Mouse (Mus musculus) CH12.LX (cell line): ENCODE data around the gene Sec14l1. TPM values are rescaled to one million over a fixed set of nuclear protein-coding genes. Genes with fewer than 3 reads are reported as not detected.

Source experiments
- DNase-seq: peaks from one replicate; pipeline ENCODE4 v3.0.0-alpha.2; 2013; ENCODE audit errors: extremely low read depth
- H3K27ac ChIP-seq: 2 replicates; pipeline ENCODE4 v1.5.1; 2012; ENCODE audit warnings: low read depth, mild to moderate bottlenecking, control low read depth, moderate library complexity; ENCODE audit not compliant: insufficient read depth
- H3K27me3 ChIP-seq: replicated peaks from 2 replicates; pipeline ENCODE3; 2012; ENCODE audit warnings: inconsistent platforms
- H3K36me3 ChIP-seq, 2 experiments: replicated peaks in 1 of 2; 2 replicates each; pipeline versions ENCODE3 to v1.6.1; 2012; ENCODE audit warnings: inconsistent platforms in 1 of 2, low read length in 1 of 2, mild to moderate bottlenecking in 1 of 2, mixed read lengths in 1 of 2, moderate library complexity in 1 of 2; ENCODE audit not compliant: control insufficient read depth in 1 of 2, insufficient read depth in 1 of 2
- H3K4me1 ChIP-seq, 2 experiments: 2 replicates each; pipeline ENCODE4 v1.6.1; 2012; ENCODE audit warnings: inconsistent platforms in 1 of 2, moderate library complexity in 1 of 2; ENCODE audit not compliant: insufficient read depth in 2 of 2, control insufficient read depth in 1 of 2
- H3K4me2 ChIP-seq: 2 replicates; pipeline ENCODE4 v1.6.1; 2012; ENCODE audit warnings: low read depth, mild to moderate bottlenecking, control low read depth; ENCODE audit not compliant: poor library complexity, insufficient read depth, severe bottlenecking
- H3K4me3 ChIP-seq, 3 experiments: fragments of 150-350 bp in 1 of 3; sonication (generic) in 1 of 3; replicated peaks in 1 of 3; 2 replicates each; pipeline versions ENCODE3 to v1.5.1; 2011 to 2012; ENCODE audit warnings: low read depth in 2 of 3, low read length in 2 of 3, mild to moderate bottlenecking in 2 of 3, moderate library complexity in 2 of 3, control low read depth in 1 of 3, improper control_type of control experiment in 1 of 3, inconsistent platforms in 1 of 3, mixed read lengths in 1 of 3; ENCODE audit not compliant: poor library complexity in 1 of 3
- H3K79me2 ChIP-seq: replicated peaks from 2 replicates; pipeline ENCODE4 v1.6.1; 2012; ENCODE audit warnings: mild to moderate bottlenecking, moderate library complexity; ENCODE audit not compliant: control insufficient read depth, poor library complexity, insufficient read depth, severe bottlenecking; ENCODE audit errors: extremely low read depth
- H3K9ac ChIP-seq: 2 replicates; pipeline ENCODE4 v1.6.1; 2012; ENCODE audit warnings: low read depth, mild to moderate bottlenecking, control low read depth, moderate library complexity; ENCODE audit not compliant: insufficient read depth
- H3K9me3 ChIP-seq: replicated peaks from 2 replicates; pipeline ENCODE3; 2012; ENCODE audit warnings: low read length, inconsistent platforms, mixed read lengths
- BHLHE40 ChIP-seq: IDR thresholded peaks from 2 replicates; pipeline ENCODE4 v1.6.1; 2011; ENCODE audit warnings: mild to moderate bottlenecking, low read depth, low read length, improper control_type of control experiment
- CHD1 ChIP-seq: IDR thresholded peaks from 2 replicates; pipeline ENCODE4 v1.6.1; 2012; ENCODE audit warnings: low read depth, low read length, improper control_type of control experiment, inconsistent platforms
- CHD2 ChIP-seq: IDR thresholded peaks from 2 replicates; pipeline ENCODE4 v1.6.1; 2011; ENCODE audit warnings: low read length, improper control_type of control experiment
- CTCF ChIP-seq, 2 experiments: IDR thresholded peaks in 1 of 2; conservative IDR thresholded peaks in 1 of 2; 2 replicates each; pipeline ENCODE4 v1.5.1; 2011 to 2012; ENCODE audit warnings: low read depth in 2 of 2, low read length in 2 of 2, improper control_type of control experiment in 1 of 2, inconsistent platforms in 1 of 2, mild to moderate bottlenecking in 1 of 2, moderate library complexity in 1 of 2
- E2F4 ChIP-seq: IDR thresholded peaks from 2 replicates; pipeline ENCODE4 v1.6.1; 2011; ENCODE audit warnings: low read depth, low read length, improper control_type of control experiment; ENCODE audit not compliant: insufficient replicate concordance
- ELF1 ChIP-seq: IDR thresholded peaks from 2 replicates; pipeline ENCODE4 v1.6.1; 2014; ENCODE audit warnings: low read depth, mild to moderate bottlenecking, inconsistent platforms, low read length, improper control_type of control experiment
- EP300 ChIP-seq: IDR thresholded peaks from 2 replicates; pipeline ENCODE4 v1.6.1; 2011; ENCODE audit warnings: low read length, improper control_type of control experiment
- ETS1 ChIP-seq: conservative IDR thresholded peaks from 2 replicates; pipeline ENCODE4 v1.6.1; 2012; ENCODE audit warnings: low read depth, mild to moderate bottlenecking, inconsistent platforms, low read length, improper control_type of control experiment, moderate library complexity
- GABPA ChIP-seq: IDR thresholded peaks from 2 replicates; pipeline ENCODE4 v1.6.1; 2012; ENCODE audit warnings: low read depth, low read length, improper control_type of control experiment, inconsistent platforms; ENCODE audit not compliant: insufficient replicate concordance
- HCFC1 ChIP-seq: IDR thresholded peaks from 2 replicates; pipeline ENCODE4 v1.6.1; 2012; ENCODE audit warnings: low read depth, mild to moderate bottlenecking, inconsistent platforms, low read length, improper control_type of control experiment
- IRF4 ChIP-seq: IDR thresholded peaks from 2 replicates; pipeline ENCODE4 v1.6.1; 2014; ENCODE audit warnings: low read depth, mild to moderate bottlenecking, inconsistent platforms, low read length, improper control_type of control experiment
- JUN ChIP-seq: IDR thresholded peaks from 2 replicates; pipeline ENCODE4 v1.6.1; 2011; ENCODE audit warnings: low read depth, mild to moderate bottlenecking, low read length, improper control_type of control experiment, moderate library complexity; ENCODE audit not compliant: insufficient read depth
- JUND ChIP-seq: conservative IDR thresholded peaks from 2 replicates; pipeline ENCODE4 v1.6.1; 2011; ENCODE audit warnings: low read depth, low read length, improper control_type of control experiment
- KAT2A ChIP-seq: IDR thresholded peaks from 2 replicates; pipeline ENCODE4 v1.6.1; 2012; ENCODE audit warnings: low read length, improper control_type of control experiment, inconsistent platforms; ENCODE audit not compliant: insufficient replicate concordance
- MAFK ChIP-seq: IDR thresholded peaks from 2 replicates; pipeline ENCODE4 v1.6.1; 2011; ENCODE audit warnings: low read length, improper control_type of control experiment; ENCODE audit not compliant: insufficient replicate concordance
- MAX ChIP-seq: IDR thresholded peaks from 2 replicates; pipeline ENCODE4 v1.6.1; 2011; ENCODE audit warnings: low read length, improper control_type of control experiment
- MAZ ChIP-seq: IDR thresholded peaks from 2 replicates; pipeline ENCODE4 v1.6.1; 2012; ENCODE audit warnings: low read depth, mild to moderate bottlenecking, inconsistent platforms, low read length, improper control_type of control experiment, moderate library complexity
- MEF2A ChIP-seq: IDR thresholded peaks from 2 replicates; pipeline ENCODE4 v1.6.1; 2014; ENCODE audit warnings: low read depth, mild to moderate bottlenecking, inconsistent platforms, low read length, improper control_type of control experiment, borderline replicate concordance
- MXI1 ChIP-seq: IDR thresholded peaks from 2 replicates; pipeline ENCODE4 v1.6.1; 2011; ENCODE audit warnings: mild to moderate bottlenecking, low read depth, low read length, improper control_type of control experiment
- MYC ChIP-seq: IDR thresholded peaks from 2 replicates; pipeline ENCODE4 v1.6.1; 2011; ENCODE audit warnings: low read depth, mild to moderate bottlenecking, improper control_type of control experiment, low read length
- NELFE ChIP-seq: IDR thresholded peaks from 2 replicates; pipeline ENCODE4 v1.6.1; 2011; ENCODE audit warnings: low read depth, low read length, improper control_type of control experiment
- NRF1 ChIP-seq: IDR thresholded peaks from 2 replicates; pipeline ENCODE4 v1.6.1; 2014; ENCODE audit warnings: low read depth, mild to moderate bottlenecking, inconsistent platforms, low read length, improper control_type of control experiment, moderate library complexity
- PAX5 ChIP-seq: IDR thresholded peaks from 2 replicates; pipeline ENCODE4 v1.6.1; 2012; ENCODE audit warnings: low read length, inconsistent platforms, mixed read lengths
- POLR2A ChIP-seq: IDR thresholded peaks from 2 replicates; pipeline ENCODE4 v1.6.1; 2011; ENCODE audit warnings: low read depth, mild to moderate bottlenecking, improper control_type of control experiment, low read length
- POLR2AphosphoS2 ChIP-seq: IDR thresholded peaks from 2 replicates; pipeline ENCODE4 v1.6.1; 2011; ENCODE audit warnings: low read depth, low read length, improper control_type of control experiment
- RAD21 ChIP-seq: IDR thresholded peaks from 2 replicates; pipeline ENCODE4 v1.6.1; 2011; ENCODE audit warnings: low read depth, mild to moderate bottlenecking, low read length, improper control_type of control experiment, moderate library complexity
- RCOR1 ChIP-seq: conservative IDR thresholded peaks from 2 replicates; pipeline ENCODE4 v1.6.1; 2012; ENCODE audit warnings: low read depth, mild to moderate bottlenecking, inconsistent platforms, low read length, improper control_type of control experiment
- SIN3A ChIP-seq: IDR thresholded peaks from 2 replicates; pipeline ENCODE4 v1.6.1; 2012; ENCODE audit warnings: low read length, improper control_type of control experiment, inconsistent platforms
- SMC3 ChIP-seq: IDR thresholded peaks from 2 replicates; pipeline ENCODE4 v1.6.1; 2011; ENCODE audit warnings: low read depth, low read length, improper control_type of control experiment
- TBP ChIP-seq: conservative IDR thresholded peaks from 2 replicates; pipeline ENCODE4 v1.6.1; 2011; ENCODE audit warnings: low read depth, low read length, improper control_type of control experiment
- TCF12 ChIP-seq: IDR thresholded peaks from 2 replicates; pipeline ENCODE4 v1.6.1; 2014; ENCODE audit warnings: low read depth, mild to moderate bottlenecking, inconsistent platforms, low read length, improper control_type of control experiment
- UBTF ChIP-seq: IDR thresholded peaks from 2 replicates; pipeline ENCODE4 v1.6.1; 2012; ENCODE audit warnings: low read depth, mild to moderate bottlenecking, inconsistent platforms, low read length, improper control_type of control experiment, moderate library complexity
- USF1 ChIP-seq: IDR thresholded peaks from 2 replicates; pipeline ENCODE4 v1.6.1; 2014; ENCODE audit warnings: low read depth, mild to moderate bottlenecking, inconsistent platforms, low read length, improper control_type of control experiment
- USF2 ChIP-seq: conservative IDR thresholded peaks from 2 replicates; pipeline ENCODE4 v1.6.1; 2011; ENCODE audit warnings: low read depth, low read length, improper control_type of control experiment
- ZC3H11A ChIP-seq: IDR thresholded peaks from 2 replicates; pipeline ENCODE4 v1.6.1; 2012; ENCODE audit warnings: low read depth, mild to moderate bottlenecking, inconsistent platforms, low read length, improper control_type of control experiment
- ZKSCAN1 ChIP-seq: IDR thresholded peaks from 2 replicates; pipeline ENCODE4 v1.6.1; 2012; ENCODE audit warnings: low read depth, inconsistent platforms, low read length, improper control_type of control experiment, borderline replicate concordance
- ZMIZ1 ChIP-seq: IDR thresholded peaks from 2 replicates; pipeline ENCODE4 v1.6.1; 2012; ENCODE audit warnings: low read depth, mild to moderate bottlenecking, inconsistent platforms, low read length, improper control_type of control experiment
- ZNF384 ChIP-seq: IDR thresholded peaks from 2 replicates; pipeline ENCODE4 v1.6.1; 2012; ENCODE audit warnings: low read depth, low read length, improper control_type of control experiment, inconsistent platforms
- dilution Hi-C: fragments of 300-500 bp; cut with MboI; formaldehyde crosslinking; loops from 2 replicates; pipeline ENCODE4 v1.14.3; 2020; ENCODE audit warnings: low sequenced_read_pairs; ENCODE audit not compliant: extremely low pct_unique_long_range_greater_than_20kb, extremely low pct_ligation_motif_present
- in situ Hi-C: fragments of 300-500 bp; cut with MboI; formaldehyde crosslinking; loops from 3 replicates; pipeline ENCODE4 v1.14.3; 2019; ENCODE audit warnings: low sequenced_read_pairs, low pct_ligation_motif_present, low pct_unique_long_range_greater_than_20kb, mixed read lengths
- polyA plus RNA-seq: library from polyadenylated mRNA; unstranded; fragments of >175 nt; gene quantifications from 2 replicates; pipeline ENCODE4 v1.2.1, GENCODE M21; 2012; ENCODE audit warnings: low read depth; ENCODE audit not compliant: insufficient read length
- total RNA-seq, 2 experiments: library from RNA; depleted of rRNA; stranded (reverse); fragments of 300-350 nt in 1 of 2; fragments of >200 nt in 1 of 2; gene quantifications; 2 replicates each; pipeline ENCODE4 v1.2.3; 2012 to 2014

Sec14l1 gene
- total RNA-seq (2012; rRNA removed) (17.9 and 28.2 TPM in 2 replicates), total RNA-seq (2014; rRNA removed) (17.5 and 18.5 TPM in 2 replicates), polyA plus RNA-seq (20.6 and 21.5 TPM in 2 replicates)

DNA sequence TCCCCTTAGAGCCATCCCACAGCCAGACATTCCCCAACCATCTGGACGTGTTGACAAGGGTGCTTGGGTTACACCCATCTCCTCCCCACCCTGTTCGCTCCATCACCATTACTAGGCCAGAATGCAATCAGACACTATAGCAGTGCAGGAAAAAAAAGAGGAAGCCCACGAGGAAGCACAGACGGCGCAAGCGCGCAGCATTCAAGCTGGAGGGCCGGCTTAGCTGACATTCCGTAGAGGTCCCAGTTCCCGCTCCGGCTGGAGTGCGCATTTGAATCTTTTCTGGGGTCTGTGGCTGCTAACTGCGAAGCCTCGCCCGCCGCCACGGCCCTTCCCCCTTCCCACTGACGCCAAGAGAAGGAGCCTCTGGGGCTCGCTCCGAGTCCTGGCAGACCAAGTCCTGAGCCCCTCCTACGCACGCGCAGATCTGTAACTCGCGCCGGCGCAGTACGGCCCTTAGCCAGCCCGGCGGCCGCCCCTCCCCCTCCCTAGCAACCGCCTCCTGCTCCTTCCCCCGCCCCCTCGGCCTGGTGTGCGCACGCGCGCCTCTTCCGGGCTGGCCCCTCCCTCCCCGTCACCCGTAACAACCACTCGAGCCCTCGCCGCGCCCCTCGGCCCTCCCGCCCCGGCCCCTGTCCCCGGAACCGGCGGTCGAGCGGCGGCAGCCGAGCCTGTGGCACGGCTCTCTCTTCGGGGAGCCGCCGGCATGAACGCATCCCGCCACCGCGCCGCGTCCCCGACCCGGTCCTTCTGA, at the start of gene Sec14l1:
Sec14l1 (plus strand) TSS at position 577 of the 754 bp plus-strand sequence.
- Histone ChIP-seq H3K27ac (peak within 1 kb of the TSS; percentile 67), H3K4me2 (peak within 1 kb of the TSS; percentile 84)
- TF ChIP-seq MAX (0 out of 2 replicates have a peak, but pooled peaks have one; percentile 2), ZNF384 (peak; percentile 86), SMC3 (no peak), EP300 (no peak; the same call in 1 of the 2 replicates), ETS1 (no peak), MEF2A (0 out of 2 replicates have a peak, but pooled peaks have one; percentile 40), CTCF (conservative IDR thresholded peaks at IDR 0.05 in 1 of 2, IDR thresholded peaks at IDR 0.05 in 1 of 2; ENCODE audit: low read depth in 2 of 2, low read length in 2 of 2) (no peak), RAD21 (no peak), SIN3A (peak; percentile 46; the same call in 1 of the 2 replicates), UBTF (peak; percentile 70), TCF12 (peak; percentile 64; the same call in 1 of the 2 replicates), IRF4 (no peak; the same call in 1 of the 2 replicates), POLR2A (peak; percentile 96), ZMIZ1 (peak; percentile 79), POLR2AphosphoS2 (peak; percentile 82; the same call in 1 of the 2 replicates), MXI1 (no peak; the same call in none of the 2 replicates), RCOR1 (no peak), MAZ (peak; percentile 97), PAX5 (no peak), JUN (no peak), ZKSCAN1 (no peak), KAT2A (no peak), ELF1 (peak; percentile 64), TBP (peak; percentile 79), MAFK (no peak), JUND (no peak), NELFE (peak; percentile 90), NRF1 (peak; percentile 90), E2F4 (no peak), BHLHE40 (peak; percentile 66), ZC3H11A (no peak), CHD2 (peak; percentile 89), USF1 (no peak), HCFC1 (peak; percentile 65), USF2 (no peak), CHD1 (no peak), MYC (0 out of 2 replicates have a peak, but pooled peaks have one; percentile 57), GABPA (no peak)
- TF ChIP-seq, all 38 proteins: peak for 18
- Histone ChIP-seq H3K9me3 (peaks cover 4% of the 10 kb centered on the region), H3K9ac (peak within 1 kb of the TSS; percentile 90), H3K79me2 (no peaks in the 10 kb centered on the region), H3K27me3 (no peaks in the 10 kb centered on the region), H3K4me1 (peaks cover 22 to 60% of the 10 kb centered on the region in 2 experiments), H3K4me3 (peak within 1 kb of the TSS; percentile 70 to 97 (median 90)), H3K36me3 (peaks cover 7 to 29% of the 10 kb centered on the region in 2 experiments)
- dilution Hi-C loops (no loop called here), in situ Hi-C loops (loop anchor here (5.0 kb wide), 2 partner anchors 32 to 53 kb away; no protein-coding TSS in a partner anchor)
- peak; percentile 98 for DNase-seq
